Mouse (Mus musculus): Measurements from ENCODE around the gene Tunar. TPM values are rescaled to one million over a fixed set of nuclear protein-coding genes. Genes with fewer than 3 reads are reported as not detected.

Tunar gene
- total RNA-seq, 1 experiment from 2014 or later = not detected

GRCm38 (mm10) chr12:105394671-105395070 lies 61.0 kb downstream of the Tunar start:
- no peak for ATAC-seq (replicated peaks; ENCODE audit: low read depth, poor library complexity, severe bottlenecking)

- peak; percentile 58; the same call in 1 of the 2 replicates for ATAC-seq (replicated peaks; ENCODE audit: low read depth, poor library complexity, severe bottlenecking)
Observed at GRCm38 (mm10) chr12:105398172-105398571, 64.5 kb downstream of the Tunar start.

- no peak for ATAC-seq (replicated peaks; ENCODE audit: low read depth, poor library complexity, severe bottlenecking)
Observed at GRCm38 (mm10) chr12:105403742-105404141, 70.1 kb downstream of the Tunar start.

GRCm38 (mm10) chr12:105406008-105406407 lies 72.3 kb downstream of the Tunar start:
- ATAC-seq (replicated peaks; ENCODE audit: low read depth, poor library complexity, severe bottlenecking) = no peak

GRCm38 (mm10) chr12:105413909-105414308 lies 80.2 kb downstream of the Tunar start:
- no peak for ATAC-seq (replicated peaks; ENCODE audit: low read depth, poor library complexity, severe bottlenecking)

GRCm38 (mm10) chr12:105420476-105420875 lies 86.8 kb downstream of the Tunar start:
- ATAC-seq (replicated peaks; ENCODE audit: low read depth, poor library complexity, severe bottlenecking) = no peak

- no peak for ATAC-seq (replicated peaks; ENCODE audit: low read depth, poor library complexity, severe bottlenecking)
Observed at GRCm38 (mm10) chr12:105426541-105426940, 92.9 kb downstream of the Tunar start.

GRCm38 (mm10) chr12:105427039-105427757 lies 93.5 kb downstream of the Tunar start:
- ATAC-seq (replicated peaks; ENCODE audit: low read depth, poor library complexity, severe bottlenecking) = peak; percentile 100

GRCm38 (mm10) chr12:105431872-105432271 lies 98.2 kb downstream of the Tunar start:
- ATAC-seq (replicated peaks; ENCODE audit: low read depth, poor library complexity, severe bottlenecking) = no peak

- ATAC-seq (replicated peaks; ENCODE audit: low read depth, poor library complexity, severe bottlenecking) = no peak
Observed at GRCm38 (mm10) chr12:105432807-105433206, 99.1 kb downstream of the Tunar start.

Other genes starting within 250 kb of the Tunar start
- gene Tcl1b2, start 187.9 kb upstream of the Tunar start, total RNA-seq (2017) = not detected in 2 replicates
- gene Tcl1b1, start 174.2 kb upstream of the Tunar start, total RNA-seq (2017) = not detected in 2 replicates
- gene Tcl1b5, start 157.5 kb upstream of the Tunar start, total RNA-seq (2017) = not detected in 2 replicates
- not detected in 2 replicates for gene Tcl1b3, start 142.8 kb upstream of the Tunar start, total RNA-seq (2017)
- not detected in 2 replicates for gene Tcl1b4, start 131.9 kb upstream of the Tunar start, total RNA-seq (2017)
- not detected in 2 replicates for gene Tcl1, start 111.1 kb upstream of the Tunar start, total RNA-seq (2017)
- not detected in 2 replicates for gene D430019H16Rik, start 120.0 kb downstream of the Tunar start, total RNA-seq (2017)
- not detected in 2 replicates for gene Bdkrb2, start 229.4 kb downstream of the Tunar start, total RNA-seq (2017)